In the genomic region with DNA sequence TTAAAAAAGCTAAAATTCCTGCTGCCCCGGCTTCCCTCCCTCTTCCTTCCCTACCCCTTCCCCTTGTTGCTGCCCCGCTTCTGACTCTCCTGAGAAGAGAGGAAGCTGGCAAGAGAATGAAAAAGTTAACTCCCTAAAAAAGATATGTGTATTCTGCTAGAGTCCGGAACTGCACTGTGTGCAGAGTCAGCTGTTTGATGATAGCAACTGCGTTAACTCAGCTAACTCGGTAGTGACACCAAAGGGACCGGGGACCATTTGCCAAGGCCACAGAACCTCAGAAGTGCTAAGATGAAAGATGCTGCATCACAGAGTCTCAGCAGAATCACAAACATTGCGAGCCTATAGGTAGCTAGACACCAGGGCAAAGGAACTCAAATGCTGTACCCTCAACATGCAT, we compare ENCODE assay signal across 28 mouse cellular contexts. TPM values are rescaled to one million over a fixed set of nuclear protein-coding genes. Genes with fewer than 3 reads are reported as not detected.
DNase-seq lines count a peak whose midpoint lies in the region; ATAC-seq and TF ChIP-seq lines count a peak whose summit lies in the region.
"Had no signal": no experiment of that assay in that cellular context is flagged by ENCODE, and none has a peak within 500 bp of the region (broad histone marks: within the 10 kb centered on the region; RNA-seq: fewer than 3 reads in every experiment).

No protein-coding gene starts in this region.

- ATAC-seq in intestine, postnatal 0 days = no peak
- ATAC-seq in intestine, embryonic 15.5 days = no peak
- ATAC-seq in heart, embryonic 11.5 days (replicated peaks; ENCODE audit: insufficient number of reproducible peaks, low FRiP score, low TSS enrichment) = no peak
- ATAC-seq: activated CD4-positive, CD25-positive, alpha-beta regulatory T cell, adult 4 months; CD4-positive, CD25-positive, alpha-beta regulatory T cell, adult 4 months; Patski had no signal

- no peak for TF ChIP-seq CTCF in intestine, postnatal 0 days (IDR thresholded peaks at IDR 0.05; ENCODE audit: low read depth)
- TF ChIP-seq CTCF in MEL (IDR thresholded peaks at IDR 0.05 in 2 of 3, conservative IDR thresholded peaks at IDR 0.05 in 1 of 3; ENCODE audit: control insufficient read depth in 1 of 3, insufficient read depth in 1 of 3, low read depth in 2 of 3, low read length in 3 of 3, poor library complexity in 1 of 3, severe bottlenecking in 1 of 3) = no peak
- TF ChIP-seq CTCF in small intestine, adult 2 months (IDR thresholded peaks at IDR 0.05; ENCODE audit: extremely low read depth, insufficient read length, insufficient replicate concordance, low read depth, low read length) = no peak

- no peak overlapping the region for H3K9ac ChIP-seq in intestine, postnatal 0 days (ENCODE audit: low read depth, low read length)
- no peak overlapping the region for H3K9ac ChIP-seq in intestine, embryonic 15.5 days
- H3K9ac ChIP-seq in MEL (ENCODE audit: control insufficient read depth, low read depth, low read length, poor library complexity, severe bottlenecking) = peak overlapping the region; percentile 24
- no peak overlapping the region for H3K9ac ChIP-seq in heart, embryonic 11.5 days (ENCODE audit: low read depth, low read length)

- H3K27ac ChIP-seq in intestine, postnatal 0 days (ENCODE audit: low read depth, low read length) = peak overlapping the region; percentile 46; the same call in 1 of the 2 replicates
- H3K27ac ChIP-seq in intestine, embryonic 15.5 days = no peak overlapping the region
- peak overlapping the region; percentile 50 for H3K27ac ChIP-seq in MEL (ENCODE audit: control insufficient read depth, low read depth, low read length)
- H3K27ac ChIP-seq in small intestine, adult 2 months (ENCODE audit: insufficient read depth, low read depth, low read length) = peak overlapping the region; percentile 23; the same call in 1 of the 2 replicates
- no peak overlapping the region for H3K27ac ChIP-seq in heart, embryonic 11.5 days (ENCODE audit: low read depth, low read length)

- no peak overlapping the region for H3K4me2 ChIP-seq in intestine, postnatal 0 days (replicated peaks; ENCODE audit: low read depth)
- H3K4me2 ChIP-seq in intestine, embryonic 15.5 days (replicated peaks) = no peak overlapping the region
- H3K4me2 ChIP-seq in heart, embryonic 11.5 days = no peak overlapping the region; the same call in 1 of the 2 replicates

- peaks cover 7% of the 10 kb centered on the region for H3K4me1 ChIP-seq in intestine, postnatal 0 days (replicated peaks; ENCODE audit: control insufficient read depth, insufficient read depth, low read length)
- H3K4me1 ChIP-seq in intestine, embryonic 15.5 days (replicated peaks) = peaks cover 15% of the 10 kb centered on the region
- peaks cover 20 to 44% of the 10 kb centered on the region in 2 experiments for H3K4me1 ChIP-seq in MEL (ENCODE audit: control insufficient read depth in 1 of 2, insufficient read depth in 2 of 2, low read length in 2 of 2)
- H3K4me1 ChIP-seq in small intestine, adult 2 months (ENCODE audit: control insufficient read depth, insufficient read depth, insufficient read length, low read length) = peaks cover 27% of the 10 kb centered on the region
- peaks cover 24% of the 10 kb centered on the region for H3K4me1 ChIP-seq in heart, embryonic 11.5 days (ENCODE audit: control insufficient read depth, insufficient read depth, low read length)

- peak; percentile 57 to 64; a peak in 3 of 4 replicates for TF ChIP-seq EP300 in MEL (IDR thresholded peaks at IDR 0.05; ENCODE audit: low read depth in 1 of 2, low read length in 2 of 2)

- H3K4me3 ChIP-seq in intestine, postnatal 0 days (ENCODE audit: low read depth, low read length) = no peak overlapping the region
- H3K4me3 ChIP-seq in intestine, embryonic 15.5 days (replicated peaks) = no peak overlapping the region
- H3K4me3 ChIP-seq in MEL (ENCODE audit: control insufficient read depth in 1 of 2, insufficient read depth in 1 of 2, low read depth in 2 of 2, low read length in 2 of 2) = peak overlapping the region; percentile 17 to 26; a peak in 3 of 4 replicates
- peak overlapping the region; percentile 39; the same call in 1 of the 2 replicates for H3K4me3 ChIP-seq in small intestine, adult 2 months (ENCODE audit: low read depth, low read length)
- H3K4me3 ChIP-seq in heart, embryonic 11.5 days (ENCODE audit: low read depth, low read length) = no peak overlapping the region

- H3K79me2 ChIP-seq in MEL (ENCODE audit: control insufficient read depth, insufficient read depth, low read length, poor library complexity) = no peaks in the 10 kb centered on the region; the same call in 1 of the 2 replicates

- TF ChIP-seq RAD21 in MEL (IDR thresholded peaks at IDR 0.05; ENCODE audit: low read depth, low read length) = no peak

- DNase-seq in MEL (ENCODE audit: low read depth, low spot score) (peak; percentile 81), MEL-GATA-1-ER (ENCODE audit: extremely low read depth, low read depth) (peak; percentile 51)
- DNase-seq in layer of hippocampus, adult 18-20 months (ENCODE audit: low spot score in 2 of 2) = no peak
- DNase-seq in kidney, postnatal 14 days = no peak
- DNase-seq: adrenal gland, adult 2 months; adrenal gland, adult 8-10 months; adrenal gland, postnatal 10 days; adrenal gland, postnatal 14 days; adrenal gland, postnatal 25 days; adrenal gland, postnatal 36 days; B cell, adult 2 months; cerebellum, adult 11 months; cerebellum, adult 11-12 months; cerebellum, adult 18-20 months; cerebellum, adult 2 months had no signal

- no peaks in the 10 kb centered on the region for H3K27me3 ChIP-seq in intestine, postnatal 0 days (replicated peaks; ENCODE audit: control insufficient read depth, insufficient read depth, low read length)
- H3K27me3 ChIP-seq in intestine, embryonic 15.5 days (replicated peaks) = no peaks in the 10 kb centered on the region
- no peaks in the 10 kb centered on the region for H3K27me3 ChIP-seq in MEL (ENCODE audit: control insufficient read depth in 1 of 2, insufficient read depth in 2 of 2, low read length in 2 of 2)
- H3K27me3 ChIP-seq in small intestine, adult 2 months (ENCODE audit: control insufficient read depth, insufficient read depth, low read length) = no peaks in the 10 kb centered on the region
- H3K27me3 ChIP-seq in heart, embryonic 11.5 days (ENCODE audit: control insufficient read depth, insufficient read depth, low read length) = no peaks in the 10 kb centered on the region
- H3K27me3 ChIP-seq: Patski had no signal

- H3K9me3 ChIP-seq in intestine, postnatal 0 days (ENCODE audit: control insufficient read depth) = no peaks in the 10 kb centered on the region
- no peaks in the 10 kb centered on the region for H3K9me3 ChIP-seq in intestine, embryonic 15.5 days
- H3K9me3 ChIP-seq in MEL (replicated peaks; ENCODE audit: insufficient read depth, low read length) = no peaks in the 10 kb centered on the region
- H3K9me3 ChIP-seq in heart, embryonic 11.5 days (replicated peaks; ENCODE audit: control insufficient read depth, low read length) = no peaks in the 10 kb centered on the region
- H3K9me3 ChIP-seq: G1E had no signal

- WGBS in intestine, postnatal 0 days = 74% methylated on average over 7 of the region's 7 CpGs
- WGBS in intestine, embryonic 15.5 days = 76% methylated on average over 7 of the region's 7 CpGs
- WGBS in small intestine, adult 2 months = 66% methylated on average over 7 of the region's 7 CpGs
- WGBS in heart, embryonic 11.5 days (ENCODE audit: insufficient replicate concordance) = 61% methylated on average over 7 of the region's 7 CpGs

- TF ChIP-seq POLR2A in MEL (IDR thresholded peaks at IDR 0.05; ENCODE audit: control insufficient read depth in 1 of 2, insufficient read depth in 1 of 2, low read depth in 1 of 2, low read length in 2 of 2, poor library complexity in 1 of 2) = 0 out of 4 replicates have a peak, but pooled peaks of 1 of the 2 experiments have one; percentile 20
- no peak for TF ChIP-seq POLR2A in small intestine, adult 2 months (IDR thresholded peaks at IDR 0.05; ENCODE audit: low read depth, low read length)

- no peaks in the 10 kb centered on the region for H3K36me3 ChIP-seq in intestine, postnatal 0 days (ENCODE audit: control insufficient read depth, insufficient read depth)
- no peaks in the 10 kb centered on the region for H3K36me3 ChIP-seq in intestine, embryonic 15.5 days
- H3K36me3 ChIP-seq in MEL (ENCODE audit: control insufficient read depth in 1 of 2, insufficient read depth in 2 of 2, low read length in 2 of 2) = peaks cover 0 to 31% of the 10 kb centered on the region in 2 experiments; a peak in 2 of 4 replicates
- H3K36me3 ChIP-seq in small intestine, adult 2 months (ENCODE audit: control insufficient read depth, insufficient read depth, low read length) = no peaks in the 10 kb centered on the region
- H3K36me3 ChIP-seq in heart, embryonic 11.5 days (ENCODE audit: control insufficient read depth, insufficient read depth, low read length) = no peaks in the 10 kb centered on the region
- H3K36me3 ChIP-seq: G1E had no signal

RNA-seq across cellular contexts. Expression of a gene that starts 2.0 kb away (rescaled TPM):
- 68.7 and 71.6 TPM in 2 replicates for polyA plus RNA-seq in intestine, postnatal 0 days (2015; fragmentation: Nextera tagmentation; extraction: Ambion mirVana)
- 12.2 and 13.3 TPM in 2 replicates for polyA plus RNA-seq in intestine, embryonic 15.5 days (2015; fragmentation: Nextera tagmentation; extraction: Ambion mirVana)
- 7.5 and 11.6 TPM in 2 replicates for total RNA-seq in MEL (2012; rRNA removed)
- polyA plus RNA-seq in MEL (2012; ENCODE audit: insufficient read depth in 1 of 2, insufficient read length in 2 of 2, low read depth in 1 of 2, low replicate concordance in 2 of 2, missing spikeins in 1 of 2) = 1 to 10 TPM in 1 of 2 experiments, not detected in 1; 8.3 TPM
- polyA plus RNA-seq in small intestine, adult 2 months (2012; rRNA removed) = 117 and 341 TPM in 2 replicates
- 7.8 and 8.0 TPM in 2 replicates for polyA plus RNA-seq in heart, embryonic 11.5 days (2014; fragmentation: Nextera tagmentation; extraction: Ambion mirVana)
- total RNA-seq in layer of hippocampus, adult 18-20 months (2021) = 10 to 100 TPM; 10.9 to 11.7 TPM
- polyA plus RNA-seq: G1E had no signal

RNA-seq across cellular contexts. Expression of a gene that starts 30.0 kb away (rescaled TPM):
- polyA plus RNA-seq in intestine, postnatal 0 days (2015; fragmentation: Nextera tagmentation; extraction: Ambion mirVana) = 0.94 and 1.0 TPM in 2 replicates
- 2.1 and 2.7 TPM in 2 replicates for polyA plus RNA-seq in intestine, embryonic 15.5 days (2015; fragmentation: Nextera tagmentation; extraction: Ambion mirVana)
- total RNA-seq in MEL (2012; rRNA removed) = 0.73 and 1.1 TPM in 2 replicates
- 1 to 10 TPM in 1 of 2 experiments, not detected in 1; 4.3 TPM for polyA plus RNA-seq in MEL (2012; ENCODE audit: insufficient read depth in 1 of 2, insufficient read length in 2 of 2, low read depth in 1 of 2, low replicate concordance in 2 of 2, missing spikeins in 1 of 2)
- 0.43 and 0.60 TPM in 2 replicates for polyA plus RNA-seq in small intestine, adult 2 months (2012; rRNA removed)
- 0.39 and 0.46 TPM in 2 replicates for polyA plus RNA-seq in heart, embryonic 11.5 days (2014; fragmentation: Nextera tagmentation; extraction: Ambion mirVana)
- 10 to 100 TPM; 36.1 to 38.8 TPM for total RNA-seq in layer of hippocampus, adult 18-20 months (2021)
- polyA plus RNA-seq: G1E had no signal

RNA-seq across cellular contexts. Expression of a gene that starts 31.4 kb away (rescaled TPM):
- polyA plus RNA-seq in intestine, postnatal 0 days (2015; fragmentation: Nextera tagmentation; extraction: Ambion mirVana) = 0.85 and 1.2 TPM in 2 replicates
- polyA plus RNA-seq in intestine, embryonic 15.5 days (2015; fragmentation: Nextera tagmentation; extraction: Ambion mirVana) = 22.4 and 34.2 TPM in 2 replicates
- total RNA-seq in MEL (2012; rRNA removed) = not detected in 2 replicates
- polyA plus RNA-seq in MEL (2012; ENCODE audit: insufficient read depth in 1 of 2, insufficient read length in 2 of 2, low read depth in 1 of 2, low replicate concordance in 2 of 2, missing spikeins in 1 of 2) = under 1 TPM in 1 of 2 experiments, not detected in 1; 0.18 TPM
- polyA plus RNA-seq in small intestine, adult 2 months (2012; rRNA removed) = 3.2 and 21.1 TPM in 2 replicates
- 0.54 and 4.6 TPM in 2 replicates for polyA plus RNA-seq in heart, embryonic 11.5 days (2014; fragmentation: Nextera tagmentation; extraction: Ambion mirVana)
- 10 to 100 TPM; 52.7 to 53.9 TPM for total RNA-seq in layer of hippocampus, adult 18-20 months (2021)
- total RNA-seq: CH12.LX, ES-E14, G1E had no signal
- polyA plus RNA-seq: activated CD4-positive, CD25-positive, alpha-beta regulatory T cell, adult 4 months; C2C12; CD4-positive, CD25-positive, alpha-beta regulatory T cell, adult 4 months; G1E; Patski had no signal

RNA-seq across cellular contexts. Expression of a gene that starts 35.7 kb away (rescaled TPM):
- polyA plus RNA-seq in intestine, postnatal 0 days (2015; fragmentation: Nextera tagmentation; extraction: Ambion mirVana) = not detected in 2 replicates
- not detected in 2 replicates for polyA plus RNA-seq in intestine, embryonic 15.5 days (2015; fragmentation: Nextera tagmentation; extraction: Ambion mirVana)
- 0.15 TPM in 1 of 2 replicates, not detected in the other for total RNA-seq in MEL (2012; rRNA removed)
- polyA plus RNA-seq in MEL (2012; ENCODE audit: insufficient read depth in 1 of 2, insufficient read length in 2 of 2, low read depth in 1 of 2, low replicate concordance in 2 of 2, missing spikeins in 1 of 2) = under 1 TPM in 1 of 2 experiments, not detected in 1; 0.06 TPM
- not detected in 2 replicates for polyA plus RNA-seq in small intestine, adult 2 months (2012; rRNA removed)
- not detected in 2 replicates for polyA plus RNA-seq in heart, embryonic 11.5 days (2014; fragmentation: Nextera tagmentation; extraction: Ambion mirVana)
- 1 to 10 TPM; 5.3 to 5.7 TPM for total RNA-seq in layer of hippocampus, adult 18-20 months (2021)
- total RNA-seq: adrenal gland, adult 18-20 months; adrenal gland, adult 2 months; adrenal gland, adult 8-10 months; adrenal gland, postnatal 10 days; adrenal gland, postnatal 14 days; adrenal gland, postnatal 25 days; adrenal gland, postnatal 36 days; adrenal gland, postnatal 4 days; CH12.LX; G1E had no signal
- polyA plus RNA-seq: activated CD4-positive, CD25-positive, alpha-beta regulatory T cell, adult 4 months; adrenal gland, adult 2 months; CD4-positive, CD25-positive, alpha-beta regulatory T cell, adult 4 months; G1E; Patski had no signal

RNA-seq across cellular contexts. Expression of a gene that starts 44.5 kb away (rescaled TPM):
- polyA plus RNA-seq in intestine, postnatal 0 days (2015; fragmentation: Nextera tagmentation; extraction: Ambion mirVana) = 49.2 and 51.2 TPM in 2 replicates
- polyA plus RNA-seq in intestine, embryonic 15.5 days (2015; fragmentation: Nextera tagmentation; extraction: Ambion mirVana) = 54.1 and 56.9 TPM in 2 replicates
- total RNA-seq in MEL (2012; rRNA removed) = 51.9 and 57.1 TPM in 2 replicates
- 10 to 100 TPM in 1 of 2 experiments, not detected in 1; 36.5 TPM for polyA plus RNA-seq in MEL (2012; ENCODE audit: insufficient read depth in 1 of 2, insufficient read length in 2 of 2, low read depth in 1 of 2, low replicate concordance in 2 of 2, missing spikeins in 1 of 2)
- polyA plus RNA-seq in small intestine, adult 2 months (2012; rRNA removed) = 3.7 and 3.8 TPM in 2 replicates
- 57.0 and 63.9 TPM in 2 replicates for polyA plus RNA-seq in heart, embryonic 11.5 days (2014; fragmentation: Nextera tagmentation; extraction: Ambion mirVana)
- 10 to 100 TPM; 44.8 to 47.1 TPM for total RNA-seq in layer of hippocampus, adult 18-20 months (2021)

Comparison
In these comparisons a context has a peak if more than half of its experiments do, and no peak if none do; other contexts are left out.
1. H3K27ac ChIP-seq: peak in intestine, postnatal 0 days (single experiment), MEL (single experiment) and small intestine, adult 2 months (single experiment); none in intestine, embryonic 15.5 days (single experiment) and heart, embryonic 11.5 days (single experiment).
2. H3K4me3 ChIP-seq: peak in MEL (2 of 2) and small intestine, adult 2 months (single experiment); none in intestine, postnatal 0 days (single experiment), intestine, embryonic 15.5 days (single experiment) and heart, embryonic 11.5 days (single experiment).
3. DNase-seq: peak in MEL (single experiment) and MEL-GATA-1-ER (single experiment); none in layer of hippocampus, adult 18-20 months (0 of 2) and kidney, postnatal 14 days (single experiment).